Mouse (Mus musculus) heart, postnatal 0 days (tissue): ENCODE results near the gene Vmn1r1. TPM values are rescaled to one million over a fixed set of nuclear protein-coding genes. Genes with fewer than 3 reads are reported as not detected.
"Not testable (repeated sequence)": the region's sequence is repeated elsewhere in the genome, so short reads cannot be mapped to it uniquely, and the experiment has no call there.

Source experiments
- ATAC-seq: fragments of 200-750 bp; cut with Nextera tagmentation; 2 replicates; pipeline ENCODE4 v1.8.0; 2017; ENCODE audit warnings: low read depth, moderate number of reproducible peaks, moderate library complexity; ENCODE audit not compliant: insufficient read depth
- DNase-seq: peaks from one replicate; pipeline ENCODE4 v3.0.0-alpha.2; 2016; ENCODE audit warnings: low spot score
- H3K27ac ChIP-seq: fragments of 300-500 bp; sonication (generic); 2 replicates; pipeline ENCODE4 v1.5.1; 2014; ENCODE audit warnings: low read depth, mild to moderate bottlenecking
- H3K27me3 ChIP-seq: fragments of 300-500 bp; sonication (generic); 2 replicates; pipeline ENCODE4 v1.6.1; 2014; ENCODE audit warnings: low read length, mixed read lengths; ENCODE audit not compliant: control insufficient read depth, insufficient read depth
- H3K36me3 ChIP-seq: fragments of 300-500 bp; sonication (generic); replicated peaks from 2 replicates; pipeline ENCODE4 v1.6.1; 2014; ENCODE audit warnings: low read length, mixed read lengths; ENCODE audit not compliant: control insufficient read depth, insufficient read depth
- H3K4me1 ChIP-seq: fragments of 300-500 bp; sonication (generic); 2 replicates; pipeline ENCODE4 v1.6.1; 2014; ENCODE audit warnings: antibody characterized with exemption; ENCODE audit not compliant: control insufficient read depth, insufficient read depth
- H3K4me2 ChIP-seq: fragments of 300-500 bp; sonication (generic); 2 replicates; pipeline ENCODE4 v1.6.1; 2014; ENCODE audit warnings: low read depth, mild to moderate bottlenecking, low read length, moderate library complexity
- H3K4me3 ChIP-seq: fragments of 300-500 bp; sonication (generic); 2 replicates; pipeline ENCODE4 v1.5.1; 2014; ENCODE audit warnings: low read depth, low read length
- H3K9ac ChIP-seq: fragments of 300-500 bp; sonication (generic); replicated peaks from 2 replicates; pipeline ENCODE4 v1.6.1; 2014; ENCODE audit warnings: low read depth, low read length, mixed read lengths
- H3K9me3 ChIP-seq: fragments of 300-500 bp; sonication (generic); replicated peaks from 2 replicates; pipeline ENCODE4 v1.6.1; 2016; ENCODE audit warnings: low read length; ENCODE audit not compliant: control insufficient read depth
- CTCF ChIP-seq: IDR thresholded peaks from 2 replicates; pipeline ENCODE4 v1.5.1; 2016; ENCODE audit warnings: antibody characterized with exemption, control low read depth, low read depth
- EP300 ChIP-seq: IDR thresholded peaks from 2 replicates; pipeline ENCODE4 v1.6.1; 2016; ENCODE audit warnings: antibody characterized with exemption, low read depth
- WGBS: fragments of 180-500 bp; shearing (Covaris S2); extraction: QIAGEN DNeasy Blood & Tissue Kit; methylation state at CpG from one replicate; pipeline ENCODE4 v1.1.7; 2014; 5-methylcytosine and 5-hydroxymethylcytosine counted together
- polyA plus RNA-seq: library from polyadenylated mRNA; unstranded; fragments of >200 nt; fragmentation: Nextera tagmentation; extraction: Ambion mirVana; gene quantifications from 2 replicates; pipeline ENCODE4 v1.2.1, GENCODE M21; 2015
- total RNA-seq: library from RNA; depleted of rRNA; stranded (reverse); fragments of >200 nt; gene quantifications from 2 replicates; pipeline ENCODE4 v1.2.3, GENCODE M21; 2014; ENCODE audit warnings: low replicate concordance

Gene Vmn1r1
- total and polyA plus RNA-seq, 2 experiments from 2014 or later: not detected

DNA sequence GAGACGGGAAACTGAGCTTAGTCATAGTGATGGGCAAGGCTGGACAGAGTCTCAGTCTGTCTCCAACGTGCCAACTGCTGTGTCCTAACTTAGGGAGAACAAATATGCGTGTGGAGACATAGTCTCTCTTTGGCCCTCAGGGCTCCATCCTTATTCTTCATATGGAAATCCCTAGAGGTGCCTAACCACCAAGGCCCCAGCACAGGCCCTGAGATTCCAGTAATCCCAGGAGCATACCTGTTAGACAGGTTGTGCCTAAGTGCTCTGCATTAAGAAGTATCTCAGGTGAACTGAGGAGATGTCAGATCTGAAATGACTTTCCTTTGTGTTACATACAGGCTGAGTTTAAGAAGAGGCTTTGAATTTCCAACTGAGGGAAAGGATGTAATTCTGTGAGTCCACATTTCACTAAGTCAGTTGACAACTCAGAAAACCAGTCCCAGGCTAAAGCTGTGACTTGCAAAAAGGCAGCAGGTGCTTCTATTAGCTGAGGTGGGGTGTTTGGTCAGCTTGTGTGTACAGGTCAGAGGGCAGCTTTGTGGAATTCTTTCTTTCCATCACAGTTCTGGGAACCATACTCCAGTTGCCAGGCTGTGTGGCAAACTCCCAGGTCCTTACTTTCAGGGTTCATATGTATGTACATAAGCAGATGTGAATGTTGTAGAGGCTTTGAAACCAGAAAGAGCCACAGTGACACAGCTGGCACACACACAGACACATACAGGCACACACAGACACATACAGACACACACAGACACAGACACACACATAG is 25.6 kb upstream of the Vmn1r1 start:
- Histone ChIP-seq H3K9me3 (0 out of 2 replicates have a peak, but pooled peaks cover 3% of the 10 kb centered on the region), H3K36me3 (no peaks in the 10 kb centered on the region), H3K27ac (no peak overlapping the region), H3K9ac (no peak overlapping the region), H3K27me3 (no peaks in the 10 kb centered on the region), H3K4me1 (no peaks in the 10 kb centered on the region; the same call in 1 of the 2 replicates), H3K4me3 (no peak overlapping the region), H3K4me2 (no peak overlapping the region)
- 61% methylated on average over 3 of the region's 3 CpGs for WGBS
- TF ChIP-seq CTCF (no peak), EP300 (no peak)
- DNase-seq (no peak), ATAC-seq (no peak)

DNA sequence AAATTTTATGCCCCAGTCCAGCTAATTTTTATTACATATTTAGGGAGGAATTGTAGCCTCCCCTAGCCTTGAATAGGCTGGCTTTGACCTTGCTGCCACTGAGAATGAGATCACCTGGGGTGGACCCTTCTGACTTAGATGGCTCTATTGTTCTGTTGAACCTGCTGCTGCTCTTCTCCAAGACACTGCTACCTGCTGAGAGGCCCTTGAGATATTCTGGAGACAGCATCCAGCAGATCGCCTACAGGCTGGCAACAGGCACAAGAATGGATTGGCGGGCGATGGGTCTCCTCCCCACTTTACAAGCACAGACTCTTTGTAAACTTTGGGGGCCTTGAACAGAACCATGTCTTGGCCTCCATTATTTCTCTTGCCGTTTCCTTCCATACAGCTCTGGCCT is 18.2 kb upstream of the Vmn1r1 start:
- not testable (repeated sequence) for H3K9me3 ChIP-seq, H3K27ac ChIP-seq, H3K4me1 ChIP-seq, H3K36me3 ChIP-seq, ATAC-seq, DNase-seq, H3K4me2 ChIP-seq, H3K4me3 ChIP-seq, H3K9ac ChIP-seq, H3K27me3 ChIP-seq
- WGBS: 80% methylated on average over 4 of the region's 4 CpGs

DNA sequence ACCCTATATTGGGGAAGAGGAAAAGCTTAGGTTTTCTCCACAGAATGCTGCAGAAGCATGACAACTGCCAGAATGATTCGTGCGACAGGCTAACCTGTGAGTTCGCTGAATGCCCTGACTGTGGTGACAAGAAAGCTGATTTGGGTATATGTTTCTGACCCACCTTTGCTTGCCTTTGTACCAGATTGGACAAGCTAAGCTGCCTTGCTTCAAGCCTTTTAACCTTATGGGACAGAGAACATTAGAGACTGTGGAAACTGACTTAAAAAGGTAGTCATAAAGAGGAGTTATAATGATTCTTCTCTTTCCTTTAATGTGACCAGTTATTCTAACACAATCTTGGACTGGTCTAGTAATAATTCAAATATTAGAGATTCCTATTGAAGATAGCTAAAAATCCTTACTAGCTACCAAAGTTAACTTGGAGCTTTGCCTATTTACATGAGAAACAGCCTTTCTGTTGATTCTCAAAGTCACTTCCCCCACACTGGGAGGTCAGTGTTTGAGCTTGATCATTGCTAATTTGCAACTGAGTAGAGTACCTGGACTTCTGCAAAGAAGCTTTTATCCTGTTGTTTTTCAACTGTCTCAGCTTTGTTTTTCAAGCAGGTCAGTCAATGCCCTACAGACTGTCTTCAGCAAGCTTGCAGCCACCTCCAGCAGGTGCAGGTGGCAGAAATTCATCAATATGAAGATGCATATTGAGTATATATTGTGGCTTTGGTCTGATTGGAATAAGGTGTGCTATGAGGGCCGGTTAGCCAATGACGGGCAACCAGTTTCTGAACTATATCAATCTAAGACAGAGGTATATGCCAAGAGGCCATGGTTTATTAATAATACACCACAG is 17.4 kb upstream of the Vmn1r1 start:
- 70% methylated on average over 5 of the region's 5 CpGs for WGBS
- TF ChIP-seq CTCF (no peak), EP300 (no peak)
- DNase-seq (no peak), ATAC-seq (no peak)
- H3K27ac ChIP-seq: no peak overlapping the region
- H3K36me3 ChIP-seq: no peaks in the 10 kb centered on the region
- no peaks in the 10 kb centered on the region for H3K4me1 ChIP-seq
- H3K9ac ChIP-seq: no peak overlapping the region
- no peak overlapping the region for H3K4me3 ChIP-seq
- H3K9me3 ChIP-seq: no peaks in the 10 kb centered on the region
- H3K27me3 ChIP-seq: no peaks in the 10 kb centered on the region
- H3K4me2 ChIP-seq: no peak overlapping the region

DNA sequence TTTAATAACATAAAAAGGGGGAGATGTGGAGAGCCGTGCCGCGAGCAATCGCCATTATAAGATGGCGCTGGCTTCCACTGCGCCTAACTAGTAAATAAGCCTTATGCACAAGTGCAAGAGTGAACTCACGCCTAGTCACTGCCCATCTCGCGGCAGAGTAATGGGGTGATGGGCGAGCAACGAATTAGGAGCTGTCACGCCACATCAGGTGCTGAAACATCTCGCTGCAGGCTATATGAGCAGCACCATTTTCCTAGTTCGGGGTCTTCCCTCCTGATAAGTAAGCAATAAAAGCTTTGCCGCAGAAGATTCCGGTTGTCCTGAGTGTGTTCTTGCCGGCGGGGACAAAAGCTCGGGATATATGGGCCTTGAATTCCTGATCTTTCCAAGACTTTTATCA is 12.7 kb upstream of the Vmn1r1 start:
- H3K36me3 ChIP-seq, H3K4me2 ChIP-seq, H3K27me3 ChIP-seq, DNase-seq, H3K4me3 ChIP-seq, ATAC-seq, H3K9ac ChIP-seq, H3K4me1 ChIP-seq, H3K27ac ChIP-seq, H3K9me3 ChIP-seq: not testable (repeated sequence)
- WGBS: 92% methylated on average over 19 of the region's 19 CpGs

DNA sequence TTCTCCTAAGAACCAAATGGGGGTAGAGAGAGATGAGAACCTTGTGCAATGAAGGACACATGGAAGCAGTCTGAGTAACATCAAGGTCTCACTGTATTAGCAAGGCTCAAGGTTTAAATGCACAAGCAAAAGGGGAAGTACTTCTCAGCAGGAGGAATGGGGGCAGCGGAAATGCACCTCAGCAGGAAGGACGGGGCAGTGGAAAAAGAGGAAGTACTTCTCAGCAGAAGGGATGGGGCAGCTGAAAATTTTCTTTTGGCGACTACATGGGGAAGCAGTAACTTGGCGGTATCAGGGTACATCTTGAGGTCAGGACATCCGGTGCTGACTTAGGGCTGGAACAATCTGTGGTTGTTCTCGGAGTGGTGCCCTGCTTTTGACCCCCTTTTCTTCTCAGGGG is 5.9 kb upstream of the Vmn1r1 start:
- not testable (repeated sequence) for H3K9ac ChIP-seq, H3K27ac ChIP-seq, DNase-seq, H3K9me3 ChIP-seq, H3K4me2 ChIP-seq, H3K4me3 ChIP-seq, H3K36me3 ChIP-seq, ATAC-seq, H3K27me3 ChIP-seq, H3K4me1 ChIP-seq
- 77% methylated on average over 6 of the region's 6 CpGs for WGBS

DNA sequence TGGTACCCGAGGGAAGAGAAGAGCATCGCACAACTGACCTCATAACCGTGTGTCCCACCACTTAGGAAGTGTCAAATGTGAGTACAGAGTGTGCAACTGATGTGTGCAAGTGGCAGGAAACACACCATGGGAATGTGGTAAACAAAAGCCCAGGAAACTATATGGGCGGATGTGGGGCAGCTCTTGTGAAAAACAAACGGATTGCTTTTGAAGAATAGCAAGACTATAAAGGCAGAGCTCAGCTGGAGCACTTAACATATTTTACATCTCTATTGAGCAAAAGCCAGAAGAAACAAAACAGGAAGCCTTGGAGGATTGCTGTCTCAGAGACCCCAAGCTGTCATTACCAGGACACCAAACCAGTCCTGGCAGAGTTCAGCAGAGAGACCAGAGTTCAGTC is 1.3 kb downstream of the Vmn1r1 start:
- Histone ChIP-seq H3K9ac (no peak overlapping the region), H3K27me3 (no peaks in the 10 kb centered on the region), H3K9me3 (no peaks in the 10 kb centered on the region), H3K27ac (no peak overlapping the region), H3K4me3 (no peak overlapping the region), H3K36me3 (no peaks in the 10 kb centered on the region), H3K4me2 (no peak overlapping the region), H3K4me1 (no peaks in the 10 kb centered on the region)
- DNase-seq (no peak), ATAC-seq (no peak)
- TF ChIP-seq CTCF (no peak), EP300 (no peak)
- WGBS: 59% methylated on average over 5 of the region's 5 CpGs
